Mouse (Mus musculus) midbrain, embryonic 15.5 days (tissue): Measurements from ENCODE around the gene Gbp5. TPM values are rescaled to one million over a fixed set of nuclear protein-coding genes. Genes with fewer than 3 reads are reported as not detected.
"Not testable (repeated sequence)": the region's sequence is repeated elsewhere in the genome, so short reads cannot be mapped to it uniquely, and the experiment has no call there.

Experiments used
- ATAC-seq: fragments of 200-750 bp; cut with Nextera tagmentation; replicated peaks from 2 replicates; pipeline ENCODE4 v1.8.0; 2017; ENCODE audit warnings: moderate TSS enrichment
- H3K27ac ChIP-seq: fragments of 300-500 bp; sonication (generic); 2 replicates; pipeline ENCODE4 v1.5.1; 2015; ENCODE audit warnings: mild to moderate bottlenecking, inconsistent platforms
- H3K27me3 ChIP-seq: fragments of 300-500 bp; sonication (generic); replicated peaks from 2 replicates; pipeline ENCODE4 v1.6.1; 2015; ENCODE audit warnings: inconsistent platforms
- H3K36me3 ChIP-seq: fragments of 300-500 bp; sonication (generic); replicated peaks from 2 replicates; pipeline ENCODE4 v1.6.1; 2015; ENCODE audit warnings: inconsistent platforms
- H3K4me1 ChIP-seq: fragments of 300-500 bp; sonication (generic); 2 replicates; pipeline ENCODE4 v1.6.1; 2015; ENCODE audit warnings: inconsistent platforms
- H3K4me2 ChIP-seq: fragments of 300-500 bp; sonication (generic); 2 replicates; pipeline ENCODE4 v1.6.1; 2015; ENCODE audit warnings: inconsistent platforms, mild to moderate bottlenecking, moderate library complexity
- H3K4me3 ChIP-seq: fragments of 300-500 bp; sonication (generic); 2 replicates; pipeline ENCODE4 v1.5.1; 2015; ENCODE audit warnings: mild to moderate bottlenecking, inconsistent platforms
- H3K9ac ChIP-seq: fragments of 300-500 bp; sonication (generic); 2 replicates; pipeline ENCODE4 v1.6.1; 2015; ENCODE audit warnings: mild to moderate bottlenecking, inconsistent platforms
- H3K9me3 ChIP-seq: fragments of 300-500 bp; sonication (generic); 2 replicates; pipeline ENCODE4 v1.6.1; 2016; ENCODE audit warnings: inconsistent platforms
- WGBS: fragments of 180-500 bp; shearing (Covaris S2); methylation state at CpG from one replicate; pipeline ENCODE4 v1.1.7; 2015; ENCODE audit warnings: mixed read lengths; 5-methylcytosine and 5-hydroxymethylcytosine counted together
- polyA plus RNA-seq: library from polyadenylated mRNA; unstranded; fragments of >200 nt; fragmentation: Nextera tagmentation; extraction: Ambion mirVana; gene quantifications from 2 replicates; pipeline ENCODE4 v1.2.1, GENCODE M21; 2015

The Gbp5 gene
- polyA plus RNA-seq, 1 experiment from 2014 or later, result 0.30 TPM

- no peak for ATAC-seq
- Histone ChIP-seq H3K4me2 (peak overlapping the region; percentile 10; the same call in 1 of the 2 replicates), H3K4me3 (no peak overlapping the region)
These were observed 3.5 kb downstream of the Gbp5 start for GRCm38 (mm10) chr3:142497123-142497841.

DNA sequence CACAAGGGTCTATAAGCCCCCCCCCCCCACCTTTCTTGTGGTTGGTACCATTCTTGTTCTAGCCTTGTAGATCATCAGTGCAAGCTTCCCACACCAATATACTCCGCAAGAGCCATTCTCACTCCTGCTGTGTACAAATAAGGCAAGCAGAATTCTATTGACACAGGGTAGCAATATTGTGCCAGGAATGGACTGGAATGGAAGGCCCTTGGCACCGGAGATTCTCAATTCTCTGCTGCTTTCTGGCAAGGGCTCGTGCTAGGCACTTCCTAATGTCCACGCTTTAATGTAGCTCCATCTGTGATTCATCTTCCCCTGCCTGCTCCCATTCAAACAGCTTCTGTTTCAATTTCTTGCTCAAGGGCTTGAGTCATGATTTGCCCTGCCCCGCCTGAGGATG, 5.2 kb downstream of the Gbp5 start:
- WGBS, result 84% methylated on average over 5 of the region's 5 CpGs
- no peaks in the 10 kb centered on the region for H3K9me3 ChIP-seq
- 0 out of 2 replicates have a peak, but pooled peaks have one; percentile 33 for ATAC-seq

More at GRCm38 (mm10) chr3:142497123-142497841, 3.5 kb downstream of the Gbp5 start:
- Histone ChIP-seq H3K27me3 (no peaks in the 10 kb centered on the region), H3K27ac (no peak overlapping the region), H3K4me1 (no peaks in the 10 kb centered on the region), H3K9ac (no peak overlapping the region), H3K9me3 (no peaks in the 10 kb centered on the region), H3K36me3 (no peaks in the 10 kb centered on the region)
- WGBS, result 61% methylated on average over 15 of the region's 15 CpGs

DNA sequence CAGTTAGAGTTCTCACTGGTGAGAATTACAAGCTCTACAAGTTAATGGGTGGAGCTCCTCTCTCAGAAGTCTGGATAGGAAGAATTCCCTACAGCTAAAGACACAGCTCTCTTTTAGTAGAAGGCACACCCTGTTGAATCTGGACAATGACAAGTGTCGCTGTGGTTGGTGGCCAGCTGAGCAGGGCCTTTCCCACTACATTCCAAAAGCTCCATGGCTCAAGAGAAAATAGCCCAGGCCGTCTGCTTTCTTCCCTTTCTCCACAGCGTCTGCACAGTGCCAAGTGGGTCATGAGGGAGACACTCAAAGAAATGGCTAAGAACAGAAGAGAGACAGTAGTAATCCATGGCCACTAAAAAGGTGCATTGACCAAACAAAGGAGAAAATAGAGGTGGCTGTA, 34.3 kb downstream of the Gbp5 start:
- Histone ChIP-seq H3K27ac (no peak overlapping the region), H3K4me2 (no peak overlapping the region), H3K36me3 (no peaks in the 10 kb centered on the region), H3K4me1 (peaks cover 13% of the 10 kb centered on the region), H3K27me3 (0 out of 2 replicates have a peak, but pooled peaks cover 4% of the 10 kb centered on the region), H3K4me3 (no peak overlapping the region), H3K9me3 (no peaks in the 10 kb centered on the region), H3K9ac (no peak overlapping the region)
- no peak for ATAC-seq
- WGBS, result 43% methylated on average over 3 of the region's 3 CpGs

More for the DNA sequence above, 5.2 kb downstream of the Gbp5 start:
- H3K36me3 ChIP-seq, result no peaks in the 10 kb centered on the region
- no peaks in the 10 kb centered on the region for H3K27me3 ChIP-seq
- no peak overlapping the region for H3K9ac ChIP-seq
- no peaks in the 10 kb centered on the region for H3K4me1 ChIP-seq
- no peak overlapping the region for H3K4me3 ChIP-seq
- no peak overlapping the region for H3K27ac ChIP-seq
- no peak overlapping the region for H3K4me2 ChIP-seq

DNA sequence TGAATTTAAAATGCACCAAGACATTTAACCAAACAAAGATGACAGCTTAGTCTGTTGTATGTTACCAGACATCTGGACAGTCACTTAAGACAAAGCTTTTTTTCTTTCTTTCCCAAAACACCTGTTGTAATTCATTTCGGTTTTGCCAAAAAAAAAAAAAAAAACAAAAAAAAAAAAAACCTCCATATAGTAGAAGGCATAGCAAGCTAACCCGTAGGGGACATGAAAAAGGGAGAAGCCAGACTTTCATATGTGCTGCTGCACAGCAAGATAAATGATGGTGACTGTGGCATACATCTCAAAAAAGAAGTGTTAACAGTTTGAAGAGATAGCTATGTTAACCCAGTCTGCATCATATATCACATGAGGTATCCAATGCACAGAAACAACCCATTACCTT, 35.8 kb downstream of the Gbp5 start:
- Histone ChIP-seq H3K4me2 (peak overlapping the region; percentile 95), H3K36me3 (no peaks in the 10 kb centered on the region), H3K9ac (no peak overlapping the region), H3K9me3 (no peaks in the 10 kb centered on the region), H3K4me3 (peak overlapping the region; percentile 52), H3K27me3 (0 out of 2 replicates have a peak, but pooled peaks cover 4% of the 10 kb centered on the region), H3K4me1 (peaks cover 13% of the 10 kb centered on the region), H3K27ac (no peak overlapping the region)
- 65% methylated on average over 2 of the region's 2 CpGs for WGBS
- no peak for ATAC-seq

DNA sequence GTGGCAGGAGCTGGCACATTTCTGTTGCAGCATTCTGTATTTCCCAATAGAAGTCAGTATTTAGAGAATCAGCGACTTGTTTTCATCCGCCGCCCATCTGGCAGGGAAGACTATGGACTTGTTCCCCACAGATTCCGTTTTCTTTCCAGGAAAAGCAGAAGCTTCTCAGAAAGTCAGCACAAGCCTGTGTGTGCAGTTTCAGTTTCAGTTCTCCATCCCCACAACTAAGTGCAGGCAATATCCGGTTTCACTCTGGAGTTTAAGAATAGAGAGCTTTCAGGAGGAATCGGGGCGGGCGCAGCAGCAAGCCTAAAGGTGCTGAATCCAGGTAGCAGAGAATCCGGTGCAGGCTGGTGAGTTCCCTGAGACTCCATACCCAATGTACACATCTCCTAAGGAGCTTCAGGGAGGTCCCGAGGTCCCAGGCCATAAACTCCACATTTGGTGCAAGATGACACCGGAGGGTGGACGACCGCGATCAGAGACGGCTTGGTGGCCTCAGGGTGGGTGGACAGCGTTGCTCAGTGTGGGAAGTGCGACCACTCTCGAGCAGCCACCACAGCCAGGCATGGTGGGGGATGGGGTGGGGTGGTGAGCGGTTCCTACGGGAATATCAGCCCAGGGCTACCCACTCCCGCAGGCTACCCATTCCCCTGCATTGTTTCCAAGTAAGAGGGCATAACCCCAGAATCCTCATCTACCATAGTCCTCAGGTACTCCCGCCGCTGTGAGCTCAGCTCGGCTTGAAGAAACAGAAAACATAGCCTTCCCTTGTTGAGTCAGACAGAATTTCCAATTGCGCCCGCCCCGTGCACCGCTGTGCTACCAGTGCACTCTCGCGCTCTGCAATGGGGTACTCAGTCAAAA, 36.5 kb downstream of the Gbp5 start, which contains the start of gene Gbp7:
TSS of gene Gbp7 (plus strand) at position 256 of the 867 bp plus-strand sequence.
- H3K4me3 ChIP-seq, result peak within 1 kb of the TSS; percentile 52
- 2% methylated on average over 30 of the region's 30 CpGs for WGBS
- H3K36me3 ChIP-seq, result no peaks in the 10 kb centered on the region
- ATAC-seq, result peak; percentile 87
- H3K9ac ChIP-seq, result peak within 1 kb of the TSS; percentile 52
- no peaks in the 10 kb centered on the region for H3K9me3 ChIP-seq
- H3K27me3 ChIP-seq, result 0 out of 2 replicates have a peak, but pooled peaks cover 4% of the 10 kb centered on the region
- no peak within 1 kb of the TSS for H3K27ac ChIP-seq
- peaks cover 13% of the 10 kb centered on the region for H3K4me1 ChIP-seq
- H3K4me2 ChIP-seq, result peak within 1 kb of the TSS; percentile 95

DNA sequence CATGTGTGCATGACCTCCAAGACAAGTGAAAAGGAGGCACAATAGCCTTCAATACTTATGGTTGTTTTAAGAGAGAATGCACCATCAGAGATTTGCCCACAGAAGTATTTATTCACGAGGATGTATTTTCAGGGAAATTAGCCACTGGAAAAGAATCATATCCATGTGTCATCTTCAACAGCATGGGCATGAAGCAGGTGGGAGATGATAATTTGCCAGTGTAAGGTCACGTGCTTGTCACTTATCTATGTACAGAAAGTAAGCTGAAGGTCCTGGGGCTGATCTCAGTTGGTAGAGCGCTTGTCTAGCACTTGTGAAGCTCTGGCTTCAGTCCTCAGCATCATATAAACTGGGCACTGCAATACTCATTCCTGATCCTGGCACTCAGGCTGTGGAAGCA, 37.8 kb downstream of the Gbp5 start:
- 91% methylated on average over 3 of the region's 3 CpGs for WGBS
- ATAC-seq, result no peak
- H3K9me3 ChIP-seq, result no peaks in the 10 kb centered on the region
- no peak overlapping the region for H3K4me3 ChIP-seq
- 0 out of 2 replicates have a peak, but pooled peaks cover 4% of the 10 kb centered on the region for H3K27me3 ChIP-seq
- H3K36me3 ChIP-seq, result no peaks in the 10 kb centered on the region
- H3K4me1 ChIP-seq, result peaks cover 13% of the 10 kb centered on the region
- no peak overlapping the region for H3K4me2 ChIP-seq
- H3K9ac ChIP-seq, result no peak overlapping the region
- H3K27ac ChIP-seq, result no peak overlapping the region

DNA sequence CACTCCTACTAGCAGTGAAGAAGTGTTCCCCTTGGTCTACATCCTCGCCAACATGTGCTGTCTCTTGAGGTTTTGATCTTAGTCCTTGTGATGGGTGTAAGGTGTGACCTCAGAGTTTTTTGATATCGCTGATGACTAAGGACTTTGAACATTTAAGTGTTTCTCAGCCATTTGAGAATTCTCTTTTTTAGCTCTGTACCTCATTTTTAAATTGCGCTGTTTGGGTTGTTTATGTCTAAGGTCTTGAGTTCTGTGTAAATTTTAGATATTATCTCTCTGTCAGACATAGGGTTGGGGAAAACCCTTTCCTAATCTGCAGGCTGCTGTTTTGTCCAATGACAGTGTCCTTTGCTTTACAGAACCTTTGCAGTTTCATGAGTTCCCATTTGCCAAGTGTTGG, 39.4 kb downstream of the Gbp5 start:
- 0 out of 2 replicates have a peak, but pooled peaks cover 4% of the 10 kb centered on the region for H3K27me3 ChIP-seq
- H3K4me3 ChIP-seq, result no peak overlapping the region
- WGBS, result 94% methylated on average over 3 of the region's 3 CpGs
- H3K9ac ChIP-seq, result no peak overlapping the region
- no peak overlapping the region for H3K4me2 ChIP-seq
- no peak for ATAC-seq
- H3K9me3 ChIP-seq, result no peaks in the 10 kb centered on the region
- no peaks in the 10 kb centered on the region for H3K36me3 ChIP-seq
- no peak overlapping the region for H3K27ac ChIP-seq
- H3K4me1 ChIP-seq, result peaks cover 13% of the 10 kb centered on the region

DNA sequence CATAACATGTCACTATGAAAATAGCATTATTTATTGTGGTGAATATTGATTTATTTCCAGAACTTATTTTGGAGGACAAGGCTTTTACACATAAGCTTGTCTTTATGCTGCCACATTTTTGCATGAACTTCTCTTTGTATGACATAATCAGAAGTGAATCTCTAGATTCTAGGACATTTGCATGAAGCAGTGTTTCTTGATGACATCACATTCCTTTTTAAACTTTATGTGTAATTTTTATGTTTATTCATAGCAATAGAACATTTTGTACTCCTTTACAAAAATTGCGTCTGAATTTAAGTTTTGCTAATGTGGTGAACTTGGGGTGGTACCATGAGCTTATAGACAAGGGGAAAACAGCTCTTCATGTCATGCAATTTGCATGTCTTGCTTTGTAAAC, 41.9 kb downstream of the Gbp5 start:
- H3K36me3 ChIP-seq, result no peaks in the 10 kb centered on the region
- H3K27me3 ChIP-seq, result no peaks in the 10 kb centered on the region
- H3K4me1 ChIP-seq, result peaks cover 3% of the 10 kb centered on the region; the same call in 1 of the 2 replicates
- 74% methylated on average over 1 of the region's 1 CpGs for WGBS
- no peak overlapping the region for H3K27ac ChIP-seq
- no peak for ATAC-seq
- no peak overlapping the region for H3K4me2 ChIP-seq
- no peaks in the 10 kb centered on the region for H3K9me3 ChIP-seq
- H3K4me3 ChIP-seq, result no peak overlapping the region
- H3K9ac ChIP-seq, result no peak overlapping the region

- H3K36me3 ChIP-seq, result no peaks in the 10 kb centered on the region
- no peaks in the 10 kb centered on the region for H3K9me3 ChIP-seq
- H3K27me3 ChIP-seq, result no peaks in the 10 kb centered on the region
- no peak overlapping the region for H3K4me3 ChIP-seq
- H3K4me1 ChIP-seq, result no peaks in the 10 kb centered on the region
- H3K9ac ChIP-seq, result no peak overlapping the region
- WGBS, result 85% methylated on average over 6 of the region's 6 CpGs
- ATAC-seq, result no peak
- no peak overlapping the region for H3K4me2 ChIP-seq
- H3K27ac ChIP-seq, result no peak overlapping the region
These were observed 47.6 kb downstream of the Gbp5 start for GRCm38 (mm10) chr3:142541391-142541790.

DNA sequence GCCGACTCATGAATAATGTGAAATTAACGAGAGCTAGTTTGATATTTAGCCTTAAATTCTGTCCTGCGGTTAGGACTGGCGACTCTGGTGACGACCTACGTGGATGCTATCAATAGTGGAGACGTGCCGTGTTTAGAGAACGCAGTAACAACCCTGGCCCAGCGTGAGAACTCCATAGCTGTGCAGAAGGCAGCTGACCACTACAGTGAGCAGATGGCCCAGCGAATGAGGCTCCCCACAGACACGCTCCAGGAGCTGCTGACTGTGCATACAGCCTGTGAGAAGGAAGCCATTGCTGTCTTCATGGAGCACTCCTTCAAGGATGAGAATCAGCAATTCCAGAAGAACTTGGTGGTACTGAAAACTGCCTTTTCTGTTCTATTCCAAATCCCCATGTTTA, 49.0 kb downstream of the Gbp5 start:
- not testable (repeated sequence) for ATAC-seq, H3K4me1 ChIP-seq, H3K9ac ChIP-seq, H3K27me3 ChIP-seq, H3K4me2 ChIP-seq, H3K36me3 ChIP-seq, H3K9me3 ChIP-seq, H3K27ac ChIP-seq, H3K4me3 ChIP-seq
- WGBS, result 79% methylated on average over 12 of the region's 12 CpGs

DNA sequence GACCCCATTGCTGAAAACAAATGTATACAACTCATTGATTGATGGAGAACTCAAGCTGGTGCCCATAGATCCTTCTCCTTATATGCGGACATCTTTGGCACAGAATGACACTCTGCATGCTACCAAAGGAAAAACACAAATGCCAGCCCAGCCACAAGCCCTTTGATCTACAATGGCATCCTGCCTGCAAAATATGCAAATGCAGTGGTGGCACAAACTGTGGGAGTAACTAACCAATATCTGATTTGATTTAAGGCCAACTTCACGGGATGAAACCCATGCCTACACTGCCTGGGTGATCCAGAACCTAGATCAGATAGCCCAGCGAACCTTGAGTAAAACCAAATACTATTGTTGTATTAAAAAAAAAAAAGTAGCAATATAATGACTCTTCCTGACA, 52.9 kb downstream of the Gbp5 start:
- no peak overlapping the region for H3K27ac ChIP-seq
- H3K4me2 ChIP-seq, result no peak overlapping the region
- no peaks in the 10 kb centered on the region for H3K36me3 ChIP-seq
- no peaks in the 10 kb centered on the region for H3K27me3 ChIP-seq
- H3K9ac ChIP-seq, result no peak overlapping the region
- no peak overlapping the region for H3K4me3 ChIP-seq
- no peak for ATAC-seq
- 83% methylated on average over 3 of the region's 3 CpGs for WGBS
- no peaks in the 10 kb centered on the region for H3K4me1 ChIP-seq
- no peaks in the 10 kb centered on the region for H3K9me3 ChIP-seq

GRCm38 (mm10) chr3:142550052-142550676, 56.4 kb downstream of the Gbp5 start:
- 93% methylated on average over 3 of the region's 3 CpGs for WGBS
- no peaks in the 10 kb centered on the region for H3K27me3 ChIP-seq
- no peaks in the 10 kb centered on the region for H3K4me1 ChIP-seq
- H3K4me3 ChIP-seq, result no peak overlapping the region
- H3K27ac ChIP-seq, result no peak overlapping the region
- H3K36me3 ChIP-seq, result no peaks in the 10 kb centered on the region
- H3K4me2 ChIP-seq, result no peak overlapping the region
- H3K9ac ChIP-seq, result no peak overlapping the region
- no peak for ATAC-seq
- H3K9me3 ChIP-seq, result no peaks in the 10 kb centered on the region
